9 mouse cellular contexts compared by ENCODE assay signal in genomic region chr13:55405783-55406390, GRCm38 (mm10). TPM values are rescaled to one million over a fixed set of nuclear protein-coding genes. Genes with fewer than 3 reads are reported as not detected.
DNase-seq lines count a peak whose midpoint lies in the region; ATAC-seq and TF ChIP-seq lines count a peak whose summit lies in the region.
"Had no signal": no experiment of that assay in that cellular context is flagged by ENCODE, and none has a peak within 500 bp of the region (broad histone marks: within the 10 kb centered on the region; RNA-seq: fewer than 3 reads in every experiment).

No protein-coding gene starts in this region.

- H3K4me2 ChIP-seq in lung, postnatal 0 days (replicated peaks; ENCODE audit: low read depth, low read length): no peak overlapping the region
- H3K4me2 ChIP-seq in forebrain, embryonic 14.5 days (ENCODE audit: low read length): 0 out of 2 replicates have a peak overlapping the region, but pooled peaks have one; percentile 14
- peak overlapping the region; percentile 47; the same call in 1 of the 2 replicates for H3K4me2 ChIP-seq in limb, embryonic 13.5 days (replicated peaks)
- no peak overlapping the region for H3K4me2 ChIP-seq in stomach, postnatal 0 days (replicated peaks; ENCODE audit: low read depth)

- ATAC-seq in lung, postnatal 0 days: peak; percentile 34; the same call in 1 of the 2 replicates
- peak; percentile 55 for ATAC-seq in forebrain, embryonic 14.5 days
- no peak for ATAC-seq in limb, embryonic 13.5 days (ENCODE audit: low FRiP score, low read depth)
- ATAC-seq in stomach, postnatal 0 days (ENCODE audit: low FRiP score, low TSS enrichment): no peak

- no peak for DNase-seq in lung, postnatal 0 days (ENCODE audit: low spot score)
- no peak for DNase-seq in lung, postnatal 14 days
- no peak for DNase-seq in forebrain, embryonic 14.5 days (ENCODE audit: low spot score)
- no peak for DNase-seq in stomach, postnatal 0 days (ENCODE audit: low spot score)
- no peak for DNase-seq in ovary, postnatal 36 days (ENCODE audit: low spot score)
- DNase-seq in cerebellum, postnatal 14 days: no peak
- DNase-seq in adrenal gland, postnatal 25 days: no peak

- no peak for TF ChIP-seq CTCF in lung, postnatal 0 days (IDR thresholded peaks at IDR 0.05)
- no peak for TF ChIP-seq CTCF in stomach, postnatal 0 days (IDR thresholded peaks at IDR 0.05; ENCODE audit: low read depth)

- no peaks in the 10 kb centered on the region for H3K9me3 ChIP-seq in lung, postnatal 0 days (ENCODE audit: low read length)
- H3K9me3 ChIP-seq in forebrain, embryonic 14.5 days (replicated peaks; ENCODE audit: control insufficient read depth, low read length): no peaks in the 10 kb centered on the region
- H3K9me3 ChIP-seq in limb, embryonic 13.5 days: no peaks in the 10 kb centered on the region
- H3K9me3 ChIP-seq in stomach, postnatal 0 days (ENCODE audit: control insufficient read depth, low read length): no peaks in the 10 kb centered on the region

- no peaks in the 10 kb centered on the region for H3K27me3 ChIP-seq in lung, postnatal 0 days (replicated peaks; ENCODE audit: insufficient read depth, low read length)
- H3K27me3 ChIP-seq in forebrain, embryonic 14.5 days (replicated peaks; ENCODE audit: control insufficient read depth, insufficient read depth, low read length): no peaks in the 10 kb centered on the region
- peaks cover 7% of the 10 kb centered on the region; the same call in 1 of the 2 replicates for H3K27me3 ChIP-seq in limb, embryonic 13.5 days
- H3K27me3 ChIP-seq in stomach, postnatal 0 days (ENCODE audit: control insufficient read depth, insufficient read depth, low read length): no peaks in the 10 kb centered on the region

- H3K27ac ChIP-seq in lung, postnatal 0 days (ENCODE audit: low read length): no peak overlapping the region
- peak overlapping the region; percentile 80 for H3K27ac ChIP-seq in forebrain, embryonic 14.5 days (ENCODE audit: low read depth, low read length)
- no peak overlapping the region for H3K27ac ChIP-seq in limb, embryonic 13.5 days
- no peak overlapping the region for H3K27ac ChIP-seq in stomach, postnatal 0 days (replicated peaks)

- WGBS in lung, postnatal 0 days: 69% methylated on average over 13 of the region's 13 CpGs
- 54% methylated on average over 13 of the region's 13 CpGs for WGBS in forebrain, embryonic 14.5 days
- 75% methylated on average over 13 of the region's 13 CpGs for WGBS in limb, embryonic 13.5 days
- WGBS in stomach, postnatal 0 days: 65% methylated on average over 13 of the region's 13 CpGs

- no peak for TF ChIP-seq EP300 in lung, postnatal 0 days (IDR thresholded peaks at IDR 0.05)
- no peak for TF ChIP-seq EP300 in stomach, postnatal 0 days (optimal IDR thresholded peaks at IDR 0.05)

- H3K36me3 ChIP-seq in lung, postnatal 0 days (ENCODE audit: insufficient read depth, low read length): no peaks in the 10 kb centered on the region
- H3K36me3 ChIP-seq in forebrain, embryonic 14.5 days (ENCODE audit: control insufficient read depth, insufficient read depth, low read length): no peaks in the 10 kb centered on the region
- H3K36me3 ChIP-seq in limb, embryonic 13.5 days: no peaks in the 10 kb centered on the region
- no peaks in the 10 kb centered on the region for H3K36me3 ChIP-seq in stomach, postnatal 0 days (ENCODE audit: control insufficient read depth, insufficient read depth, low read length)

- 0 out of 2 replicates have a peak, but pooled peaks cover 2% of the 10 kb centered on the region for H3K4me1 ChIP-seq in lung, postnatal 0 days (ENCODE audit: insufficient read depth, low read depth, low read length)
- H3K4me1 ChIP-seq in forebrain, embryonic 14.5 days (ENCODE audit: control insufficient read depth, insufficient read depth, low read length): peaks cover 5% of the 10 kb centered on the region
- peaks cover 8% of the 10 kb centered on the region for H3K4me1 ChIP-seq in limb, embryonic 13.5 days
- no peaks in the 10 kb centered on the region for H3K4me1 ChIP-seq in stomach, postnatal 0 days (replicated peaks; ENCODE audit: control insufficient read depth, insufficient read depth)

- H3K4me3 ChIP-seq in lung, postnatal 0 days (ENCODE audit: low read depth, low read length): no peak overlapping the region
- no peak overlapping the region for H3K4me3 ChIP-seq in forebrain, embryonic 14.5 days (ENCODE audit: low read depth, low read length)
- no peak overlapping the region for H3K4me3 ChIP-seq in limb, embryonic 13.5 days
- H3K4me3 ChIP-seq in stomach, postnatal 0 days (ENCODE audit: low read depth, low read length): no peak overlapping the region

- H3K9ac ChIP-seq in lung, postnatal 0 days (replicated peaks; ENCODE audit: low read depth): no peak overlapping the region
- peak overlapping the region; percentile 63 for H3K9ac ChIP-seq in forebrain, embryonic 14.5 days (ENCODE audit: low read length)
- H3K9ac ChIP-seq in limb, embryonic 13.5 days: 0 out of 2 replicates have a peak overlapping the region, but pooled peaks have one; percentile 26
- H3K9ac ChIP-seq in stomach, postnatal 0 days (ENCODE audit: low read length): peak overlapping the region; percentile 8; the same call in 1 of the 2 replicates

RNA-seq across cellular contexts. Expression of gene Slc34a1, which starts 7.9 kb away (rescaled TPM):
- polyA plus RNA-seq in lung, postnatal 0 days (2015; fragmentation: Nextera tagmentation; extraction: Ambion mirVana): not detected in 2 replicates
- not detected in 2 replicates for polyA plus RNA-seq in forebrain, embryonic 14.5 days (2014; fragmentation: Nextera tagmentation; extraction: Ambion mirVana)
- 0.06 TPM in 1 of 2 replicates, not detected in the other for polyA plus RNA-seq in limb, embryonic 13.5 days (2015; fragmentation: Nextera tagmentation; extraction: Ambion mirVana)
- not detected in 2 replicates for polyA plus RNA-seq in stomach, postnatal 0 days (2015; fragmentation: Nextera tagmentation; extraction: Ambion mirVana)
- total RNA-seq in adrenal gland, postnatal 25 days (2021): not detected in 2 replicates
- total RNA-seq: layer of hippocampus, postnatal 10 days had no signal

RNA-seq across cellular contexts. Expression of gene Pfn3, which starts 9.1 kb away (rescaled TPM):
- polyA plus RNA-seq in lung, postnatal 0 days (2015; fragmentation: Nextera tagmentation; extraction: Ambion mirVana): not detected in 2 replicates
- 0.71 and 1.0 TPM in 2 replicates for polyA plus RNA-seq in forebrain, embryonic 14.5 days (2014; fragmentation: Nextera tagmentation; extraction: Ambion mirVana)
- 0.29 TPM in 1 of 2 replicates, not detected in the other for polyA plus RNA-seq in limb, embryonic 13.5 days (2015; fragmentation: Nextera tagmentation; extraction: Ambion mirVana)
- not detected in 2 replicates for polyA plus RNA-seq in stomach, postnatal 0 days (2015; fragmentation: Nextera tagmentation; extraction: Ambion mirVana)
- total RNA-seq in adrenal gland, postnatal 25 days (2021): not detected in 2 replicates

RNA-seq across cellular contexts. Expression of gene F12, which starts 20.7 kb away (rescaled TPM):
- not detected in 2 replicates for polyA plus RNA-seq in lung, postnatal 0 days (2015; fragmentation: Nextera tagmentation; extraction: Ambion mirVana)
- polyA plus RNA-seq in forebrain, embryonic 14.5 days (2014; fragmentation: Nextera tagmentation; extraction: Ambion mirVana): not detected in 2 replicates
- polyA plus RNA-seq in limb, embryonic 13.5 days (2015; fragmentation: Nextera tagmentation; extraction: Ambion mirVana): 0.08 and 0.51 TPM in 2 replicates
- polyA plus RNA-seq in stomach, postnatal 0 days (2015; fragmentation: Nextera tagmentation; extraction: Ambion mirVana): 0.41 and 0.68 TPM in 2 replicates
- total RNA-seq in adrenal gland, postnatal 25 days (2021): 0.15 and 3.3 TPM in 2 replicates

RNA-seq across cellular contexts. Expression of gene Rgs14, which starts 36.4 kb away (rescaled TPM):
- polyA plus RNA-seq in lung, postnatal 0 days (2015; fragmentation: Nextera tagmentation; extraction: Ambion mirVana): 2.7 and 2.8 TPM in 2 replicates
- polyA plus RNA-seq in forebrain, embryonic 14.5 days (2014; fragmentation: Nextera tagmentation; extraction: Ambion mirVana): 0.66 and 0.75 TPM in 2 replicates
- 1.3 and 1.5 TPM in 2 replicates for polyA plus RNA-seq in limb, embryonic 13.5 days (2015; fragmentation: Nextera tagmentation; extraction: Ambion mirVana)
- polyA plus RNA-seq in stomach, postnatal 0 days (2015; fragmentation: Nextera tagmentation; extraction: Ambion mirVana): 0.51 and 0.73 TPM in 2 replicates
- 0.70 and 0.86 TPM in 2 replicates for total RNA-seq in adrenal gland, postnatal 25 days (2021)

RNA-seq across cellular contexts. Expression of gene Grk6, which starts 39.0 kb away (rescaled TPM):
- polyA plus RNA-seq in lung, postnatal 0 days (2015; fragmentation: Nextera tagmentation; extraction: Ambion mirVana): 20.4 and 20.5 TPM in 2 replicates
- 25.0 and 28.9 TPM in 2 replicates for polyA plus RNA-seq in forebrain, embryonic 14.5 days (2014; fragmentation: Nextera tagmentation; extraction: Ambion mirVana)
- 48.1 and 50.1 TPM in 2 replicates for polyA plus RNA-seq in limb, embryonic 13.5 days (2015; fragmentation: Nextera tagmentation; extraction: Ambion mirVana)
- polyA plus RNA-seq in stomach, postnatal 0 days (2015; fragmentation: Nextera tagmentation; extraction: Ambion mirVana): 17.7 and 19.0 TPM in 2 replicates
- total RNA-seq in adrenal gland, postnatal 25 days (2021): 47.9 and 62.1 TPM in 2 replicates

Comparison
In these comparisons a context has a peak if more than half of its experiments do, and no peak if none do; other contexts are left out.
1. ATAC-seq: peak in lung, postnatal 0 days (single experiment) and forebrain, embryonic 14.5 days (single experiment); none in limb, embryonic 13.5 days (single experiment) and stomach, postnatal 0 days (single experiment).
2. H3K4me2 ChIP-seq: peak in forebrain, embryonic 14.5 days (single experiment) and limb, embryonic 13.5 days (single experiment); none in lung, postnatal 0 days (single experiment) and stomach, postnatal 0 days (single experiment).